Mouse (Mus musculus): ENCODE data around the gene Sorl1. TPM values are rescaled to one million over a fixed set of nuclear protein-coding genes. Genes with fewer than 3 reads are reported as not detected.

The Sorl1 gene
- polyA plus RNA-seq, 1 experiment from 2014 or later: 7.1 TPM

- H3K9me3 ChIP-seq (ENCODE audit: control insufficient read depth, low read length): no peaks in the 10 kb centered on the region
- 76% methylated on average over 13 of the region's 13 CpGs for WGBS
Observed at GRCm38 (mm10) chr9:42130793-42131760, 7.0 kb upstream of the Sorl1 start.

GRCm38 (mm10) chr9:42127983-42128382, 3.9 kb upstream of the Sorl1 start:
- no peak overlapping the region for H3K4me3 ChIP-seq (ENCODE audit: low read depth, low read length)
- no peaks in the 10 kb centered on the region for H3K9me3 ChIP-seq (ENCODE audit: control insufficient read depth, low read length)
- H3K9ac ChIP-seq (ENCODE audit: low read length): no peak overlapping the region
- no peaks in the 10 kb centered on the region for H3K4me1 ChIP-seq (replicated peaks; ENCODE audit: control insufficient read depth, insufficient read depth)
- no peak for TF ChIP-seq EP300 (optimal IDR thresholded peaks at IDR 0.05)
- TF ChIP-seq CTCF (IDR thresholded peaks at IDR 0.05; ENCODE audit: low read depth): no peak
- WGBS: 84% methylated on average over 5 of the region's 5 CpGs
- no peaks in the 10 kb centered on the region for H3K27me3 ChIP-seq (ENCODE audit: control insufficient read depth, insufficient read depth, low read length)
- H3K36me3 ChIP-seq (ENCODE audit: control insufficient read depth, insufficient read depth, low read length): no peaks in the 10 kb centered on the region
- DNase-seq (ENCODE audit: low spot score) (no peak), ATAC-seq (ENCODE audit: low FRiP score, low TSS enrichment) (no peak)
- H3K27ac ChIP-seq (replicated peaks): no peak overlapping the region
- H3K4me2 ChIP-seq (replicated peaks; ENCODE audit: low read depth): no peak overlapping the region

More at GRCm38 (mm10) chr9:42130793-42131760, 7.0 kb upstream of the Sorl1 start:
- H3K9ac ChIP-seq (ENCODE audit: low read length): no peak overlapping the region
- no peaks in the 10 kb centered on the region for H3K4me1 ChIP-seq (replicated peaks; ENCODE audit: control insufficient read depth, insufficient read depth)
- no peak overlapping the region for H3K27ac ChIP-seq (replicated peaks)
- TF ChIP-seq EP300 (optimal IDR thresholded peaks at IDR 0.05) (no peak), CTCF (IDR thresholded peaks at IDR 0.05; ENCODE audit: low read depth) (no peak)
- no peak overlapping the region for H3K4me2 ChIP-seq (replicated peaks; ENCODE audit: low read depth)
- no peak overlapping the region for H3K4me3 ChIP-seq (ENCODE audit: low read depth, low read length)
- ATAC-seq (ENCODE audit: low FRiP score, low TSS enrichment): no peak
- no peaks in the 10 kb centered on the region for H3K27me3 ChIP-seq (ENCODE audit: control insufficient read depth, insufficient read depth, low read length)
- no peak for DNase-seq (ENCODE audit: low spot score)
- H3K36me3 ChIP-seq (ENCODE audit: control insufficient read depth, insufficient read depth, low read length): no peaks in the 10 kb centered on the region

GRCm38 (mm10) chr9:42125262-42125982, 1.3 kb upstream of the Sorl1 start:
- Histone ChIP-seq H3K9ac (ENCODE audit: low read length) (no peak overlapping the region), H3K36me3 (ENCODE audit: control insufficient read depth, insufficient read depth, low read length) (no peaks in the 10 kb centered on the region), H3K4me2 (replicated peaks; ENCODE audit: low read depth) (no peak overlapping the region), H3K27me3 (ENCODE audit: control insufficient read depth, insufficient read depth, low read length) (no peaks in the 10 kb centered on the region), H3K9me3 (ENCODE audit: control insufficient read depth, low read length) (no peaks in the 10 kb centered on the region), H3K4me1 (replicated peaks; ENCODE audit: control insufficient read depth, insufficient read depth) (no peaks in the 10 kb centered on the region; the same call in 1 of the 2 replicates), H3K4me3 (ENCODE audit: low read depth, low read length) (no peak overlapping the region), H3K27ac (replicated peaks) (peak overlapping the region; percentile 46; the same call in 1 of the 2 replicates)
- WGBS: 61% methylated on average over 9 of the region's 9 CpGs
- DNase-seq (ENCODE audit: low spot score) (peak; percentile 89), ATAC-seq (ENCODE audit: low FRiP score, low TSS enrichment) (peak; percentile 64; the same call in 1 of the 2 replicates)
- TF ChIP-seq EP300 (optimal IDR thresholded peaks at IDR 0.05) (no peak), CTCF (IDR thresholded peaks at IDR 0.05; ENCODE audit: low read depth) (no peak)

GRCm38 (mm10) chr9:42123204-42123603, 893 bp downstream of the Sorl1 start:
- H3K9me3 ChIP-seq (ENCODE audit: control insufficient read depth, low read length): no peaks in the 10 kb centered on the region
- peak overlapping the region; percentile 94 for H3K4me2 ChIP-seq (replicated peaks; ENCODE audit: low read depth)
- H3K4me3 ChIP-seq (ENCODE audit: low read depth, low read length): peak overlapping the region; percentile 86
- ATAC-seq (ENCODE audit: low FRiP score, low TSS enrichment) (no peak), DNase-seq (ENCODE audit: low spot score) (no peak)
- no peaks in the 10 kb centered on the region; the same call in 1 of the 2 replicates for H3K4me1 ChIP-seq (replicated peaks; ENCODE audit: control insufficient read depth, insufficient read depth)
- H3K36me3 ChIP-seq (ENCODE audit: control insufficient read depth, insufficient read depth, low read length): no peaks in the 10 kb centered on the region
- peak overlapping the region; percentile 84 for H3K9ac ChIP-seq (ENCODE audit: low read length)
- no peaks in the 10 kb centered on the region for H3K27me3 ChIP-seq (ENCODE audit: control insufficient read depth, insufficient read depth, low read length)
- H3K27ac ChIP-seq (replicated peaks): no peak overlapping the region
- 24% methylated on average over 11 of the region's 11 CpGs for WGBS
- TF ChIP-seq EP300 (optimal IDR thresholded peaks at IDR 0.05): no peak
- TF ChIP-seq CTCF (IDR thresholded peaks at IDR 0.05; ENCODE audit: low read depth): no peak

GRCm38 (mm10) chr9:42122441-42122840, 1.7 kb downstream of the Sorl1 start:
- Histone ChIP-seq H3K27ac (replicated peaks) (no peak overlapping the region), H3K4me1 (replicated peaks; ENCODE audit: control insufficient read depth, insufficient read depth) (no peaks in the 10 kb centered on the region; the same call in 1 of the 2 replicates)

More at GRCm38 (mm10) chr9:42122441-42122840, 1.7 kb downstream of the Sorl1 start:
- TF ChIP-seq CTCF (IDR thresholded peaks at IDR 0.05; ENCODE audit: low read depth): no peak
- no peak for TF ChIP-seq EP300 (optimal IDR thresholded peaks at IDR 0.05)
- WGBS: 65% methylated on average over 6 of the region's 6 CpGs
- ATAC-seq (ENCODE audit: low FRiP score, low TSS enrichment) (no peak), DNase-seq (ENCODE audit: low spot score) (no peak)
- Histone ChIP-seq H3K4me3 (ENCODE audit: low read depth, low read length) (no peak overlapping the region), H3K9me3 (ENCODE audit: control insufficient read depth, low read length) (no peaks in the 10 kb centered on the region), H3K27me3 (ENCODE audit: control insufficient read depth, insufficient read depth, low read length) (no peaks in the 10 kb centered on the region), H3K36me3 (ENCODE audit: control insufficient read depth, insufficient read depth, low read length) (no peaks in the 10 kb centered on the region), H3K4me2 (replicated peaks; ENCODE audit: low read depth) (peak overlapping the region; percentile 94), H3K9ac (ENCODE audit: low read length) (no peak overlapping the region)

Data from stomach, postnatal 0 days (tissue).